Mouse (Mus musculus) liver, adult (tissue): ENCODE measurements around the gene Atp2b1.

Experiments used
- GATA4 ChIP-seq: IDR thresholded peaks from 2 replicates; pipeline ENCODE4 v1.6.1; 2014; ENCODE audit warnings: mild to moderate bottlenecking, low read length; ENCODE audit not compliant: insufficient replicate concordance

The Atp2b1 gene

GRCm38 (mm10) chr10:98972912-98973605, 58.9 kb downstream of the Atp2b1 start:
- TF ChIP-seq GATA4, result no peak

GRCm38 (mm10) chr10:98974645-98975044, 60.4 kb downstream of the Atp2b1 start:
- TF ChIP-seq GATA4, result no peak

GRCm38 (mm10) chr10:98975611-98976010, 61.4 kb downstream of the Atp2b1 start:
- no peak for TF ChIP-seq GATA4

GRCm38 (mm10) chr10:98976877-98977494, 62.8 kb downstream of the Atp2b1 start:
- no peak for TF ChIP-seq GATA4

GRCm38 (mm10) chr10:98978766-98979165, 64.6 kb downstream of the Atp2b1 start:
- no peak for TF ChIP-seq GATA4

GRCm38 (mm10) chr10:98979296-98979695, 65.1 kb downstream of the Atp2b1 start:
- TF ChIP-seq GATA4, result no peak

GRCm38 (mm10) chr10:98979951-98980350, 65.7 kb downstream of the Atp2b1 start:
- no peak for TF ChIP-seq GATA4

- TF ChIP-seq GATA4, result no peak
Observed at GRCm38 (mm10) chr10:98991964-98992363, 77.8 kb downstream of the Atp2b1 start.

- TF ChIP-seq GATA4, result no peak
Observed at GRCm38 (mm10) chr10:98993186-98993585, 79.0 kb downstream of the Atp2b1 start.

GRCm38 (mm10) chr10:99004866-99005265, 90.7 kb downstream of the Atp2b1 start:
- TF ChIP-seq GATA4, result no peak

GRCm38 (mm10) chr10:99011084-99011483, 96.9 kb downstream of the Atp2b1 start:
- TF ChIP-seq GATA4, result no peak

- TF ChIP-seq GATA4, result no peak
Observed at GRCm38 (mm10) chr10:99012086-99012485, 97.9 kb downstream of the Atp2b1 start.

GRCm38 (mm10) chr10:99014737-99015136, 100.5 kb downstream of the Atp2b1 start:
- no peak for TF ChIP-seq GATA4

GRCm38 (mm10) chr10:99016996-99017395, 102.8 kb downstream of the Atp2b1 start:
- no peak for TF ChIP-seq GATA4

GRCm38 (mm10) chr10:99027462-99027861, 113.3 kb downstream of the Atp2b1 start:
- no peak for TF ChIP-seq GATA4

- no peak for TF ChIP-seq GATA4
Observed at GRCm38 (mm10) chr10:99029844-99030243, 115.6 kb downstream of the Atp2b1 start.
